Mouse (Mus musculus) MEL-GATA-1-ER (cell line): ENCODE results near the gene Lin9.
"Not testable (repeated sequence)": the region's sequence is repeated elsewhere in the genome, so short reads cannot be mapped to it uniquely, and the experiment has no call there.

ENCODE experiments used
- DNase-seq: peaks from one replicate; pipeline ENCODE4 v3.0.0-alpha.2; 2012; ENCODE audit warnings: low read depth; ENCODE audit errors: extremely low read depth

Gene Lin9

DNA sequence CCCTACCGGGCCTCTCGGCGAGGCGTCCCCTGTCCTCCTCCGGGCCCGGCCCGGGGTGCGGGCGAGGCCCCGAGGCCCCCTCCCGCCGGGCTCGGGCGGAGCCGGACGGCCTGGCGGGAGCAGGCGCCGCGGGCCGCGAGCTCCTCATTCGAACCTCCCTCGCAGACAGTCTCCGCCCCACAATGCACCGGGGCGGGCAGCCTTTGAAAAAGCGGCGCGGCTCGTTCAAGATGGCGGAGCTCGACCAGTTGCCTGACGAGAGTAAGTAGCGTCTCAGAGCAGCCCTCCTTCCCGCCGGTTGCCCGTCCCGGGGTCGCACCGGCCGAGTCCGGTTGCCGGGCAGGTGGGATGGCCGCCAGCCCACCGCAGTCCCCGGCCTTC is at the start of gene Lin9:
Lin9 (plus strand) TSS at position 14 of the 381 bp plus-strand sequence.
- peak; percentile 55 for DNase-seq

DNA sequence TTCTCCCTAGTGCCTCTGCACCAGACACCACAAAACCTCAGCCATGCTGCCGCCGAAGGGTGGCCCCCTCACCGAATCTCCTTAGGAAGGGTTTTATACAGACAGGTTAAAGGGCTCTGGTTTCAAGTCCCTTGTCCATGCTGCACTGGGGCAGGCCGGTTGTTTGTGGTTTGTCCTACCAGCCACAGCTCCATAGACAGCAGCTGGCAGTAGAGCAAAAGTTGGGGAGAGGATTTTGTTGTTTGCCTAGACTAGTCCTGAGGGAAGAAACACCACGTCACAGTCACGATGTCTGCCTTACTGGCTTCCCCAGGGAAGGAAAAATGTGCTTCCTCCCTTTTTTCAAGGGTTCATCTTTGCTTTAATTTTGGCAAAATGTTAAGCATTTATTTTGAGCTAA is 40.4 kb upstream of the Lin9 start:
- DNase-seq: no peak

DNA sequence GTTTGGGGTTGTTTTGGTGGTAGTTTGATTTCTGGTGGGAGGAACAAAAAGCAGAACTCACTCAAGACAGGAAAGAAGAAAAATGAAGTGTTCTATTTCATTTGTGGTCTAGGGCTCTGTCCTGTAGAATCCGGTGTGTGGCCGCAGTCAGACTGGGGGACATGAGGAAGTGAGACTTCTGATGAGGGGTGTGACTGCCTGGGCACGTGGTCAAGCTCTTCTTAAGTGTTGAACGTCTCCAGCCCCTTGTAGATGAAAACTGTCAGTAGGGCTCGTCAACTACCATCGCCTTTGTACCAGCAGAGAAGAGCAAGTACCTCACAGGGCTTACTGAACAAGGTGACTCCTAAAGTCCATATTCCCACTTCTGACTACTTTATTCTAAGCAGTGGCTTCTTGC is 39.1 kb upstream of the Lin9 start:
- no peak for DNase-seq

DNA sequence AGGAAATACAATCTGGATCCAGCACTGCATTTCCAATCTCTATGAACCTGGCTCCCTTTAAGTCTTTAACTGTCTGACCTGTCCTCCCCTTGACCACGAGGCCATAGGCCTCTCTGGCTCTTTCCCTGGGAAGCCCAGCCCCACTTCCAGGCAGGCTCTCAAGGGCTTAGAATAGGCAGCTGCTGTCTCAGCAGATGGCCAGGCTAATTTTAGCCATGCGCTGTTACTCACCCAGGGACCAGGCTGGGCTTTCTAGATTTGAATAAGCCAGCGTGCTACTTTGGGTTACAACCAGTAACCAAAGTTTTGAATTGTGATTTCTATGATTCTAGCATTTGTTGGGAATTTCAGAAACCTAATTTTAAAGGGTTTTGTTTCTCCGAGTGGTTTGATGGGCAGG is 36.4 kb upstream of the Lin9 start:
- no peak for DNase-seq

DNA sequence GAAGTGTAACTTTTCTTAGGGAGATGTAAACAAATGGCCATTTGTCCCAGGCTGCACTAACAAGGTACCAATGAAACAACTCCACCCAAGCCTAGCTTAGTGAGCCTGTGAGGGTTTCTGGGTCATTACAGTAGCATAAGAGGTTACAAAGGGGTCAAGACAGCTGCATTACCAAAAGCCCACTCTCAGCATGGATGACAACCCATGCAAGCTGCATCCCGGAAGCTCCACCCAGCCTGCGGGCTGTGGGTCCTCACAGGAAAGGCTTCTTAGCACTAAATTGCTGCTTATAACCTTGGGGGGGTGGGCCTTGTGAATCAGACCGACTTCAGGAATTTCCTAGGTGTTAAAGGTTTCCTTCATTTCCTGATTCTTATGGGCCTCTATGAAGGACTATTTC is 34.8 kb upstream of the Lin9 start:
- no peak for DNase-seq

DNA sequence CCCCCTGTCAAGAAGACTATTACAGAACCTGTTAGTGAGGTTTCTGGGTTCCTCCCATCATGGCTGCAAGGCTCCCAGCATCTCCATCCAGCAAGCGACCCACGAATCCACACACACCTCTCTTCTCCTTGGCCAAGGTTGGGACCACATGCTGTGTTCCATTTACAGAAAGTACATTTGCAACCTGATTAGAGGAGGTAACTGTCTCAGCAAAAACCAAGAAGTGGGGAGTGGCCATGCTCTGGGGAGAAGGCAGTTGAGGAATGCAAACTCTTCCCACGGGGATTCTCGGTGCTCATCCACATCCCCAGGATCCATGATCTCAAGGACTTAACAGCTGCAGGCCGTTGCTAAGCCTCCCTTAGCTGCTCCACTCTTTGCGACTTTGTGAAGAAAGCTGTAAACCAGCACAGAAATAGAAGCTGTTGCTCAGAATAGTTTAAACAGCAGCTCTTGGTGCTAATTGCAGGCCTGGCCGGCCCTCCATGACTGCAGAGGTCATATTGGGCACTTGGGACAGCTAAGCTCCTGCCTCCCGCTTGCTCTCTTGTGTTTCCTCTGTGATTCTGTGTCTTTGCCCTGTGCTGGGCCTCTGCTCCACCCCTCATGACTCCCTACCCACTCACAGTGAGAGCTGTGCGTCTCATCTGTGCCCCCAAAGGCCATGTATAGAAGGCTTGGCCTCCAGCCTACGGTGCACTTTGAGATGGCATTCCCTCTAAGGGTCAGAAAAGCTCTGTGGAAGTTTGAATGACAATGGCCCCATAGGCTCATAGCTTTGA is 34.0 kb upstream of the Lin9 start:
- no peak for DNase-seq

DNA sequence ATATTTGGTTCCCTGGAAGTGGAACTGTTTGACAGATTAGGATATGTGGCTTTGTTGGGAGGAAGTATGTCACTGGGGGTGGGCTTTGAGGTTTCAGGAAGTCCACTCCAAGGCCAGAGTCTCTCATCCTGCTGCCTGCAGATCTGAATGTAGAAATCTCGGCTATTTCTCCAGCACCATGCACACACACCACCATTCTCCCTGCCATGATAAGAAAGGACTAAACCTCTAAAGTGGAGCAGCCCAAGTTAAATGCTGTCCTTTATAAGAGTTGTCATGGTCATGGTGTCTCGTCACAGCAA is 33.4 kb upstream of the Lin9 start:
- no peak for DNase-seq

DNA sequence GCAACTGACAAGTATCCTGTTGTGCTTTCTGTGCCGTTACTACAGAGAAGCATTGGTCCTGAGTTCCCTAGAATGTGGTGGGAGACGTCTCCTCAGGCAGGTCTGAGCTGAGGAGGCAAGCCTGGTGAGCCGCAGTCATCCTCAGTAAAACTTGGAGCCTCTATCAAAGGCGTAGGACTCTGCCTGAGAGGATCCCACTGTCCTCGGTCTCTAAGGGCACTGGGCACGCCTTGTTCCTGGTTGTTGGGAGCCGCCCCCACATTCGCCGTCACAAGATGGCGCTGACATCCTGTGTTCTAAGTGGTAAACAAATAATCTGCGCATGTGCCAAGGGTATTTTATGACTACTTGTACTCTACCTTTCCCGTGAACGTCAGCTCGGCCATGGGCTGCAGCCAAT is 29.1 kb upstream of the Lin9 start:
- not testable (repeated sequence) for DNase-seq

DNA sequence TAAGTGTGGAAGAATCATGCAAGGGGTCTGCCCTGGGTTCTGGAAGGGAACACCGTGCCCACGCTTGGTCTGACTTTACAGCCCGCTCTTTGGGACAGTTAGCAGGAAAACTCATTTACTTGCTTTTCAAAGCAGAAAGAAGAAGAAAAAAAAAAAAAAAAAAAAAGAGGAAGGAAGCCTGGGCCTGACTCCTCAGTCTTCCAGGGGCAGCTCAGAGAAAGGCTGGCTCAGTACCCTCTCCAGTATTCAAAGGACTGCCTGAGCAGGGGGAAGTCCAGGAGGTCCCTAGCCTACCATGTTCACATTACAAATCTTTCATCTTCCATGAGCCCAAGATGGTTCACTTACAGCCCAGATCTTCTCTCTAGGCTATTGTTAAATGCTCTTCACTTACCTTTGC is 24.2 kb upstream of the Lin9 start:
- DNase-seq: no peak

DNA sequence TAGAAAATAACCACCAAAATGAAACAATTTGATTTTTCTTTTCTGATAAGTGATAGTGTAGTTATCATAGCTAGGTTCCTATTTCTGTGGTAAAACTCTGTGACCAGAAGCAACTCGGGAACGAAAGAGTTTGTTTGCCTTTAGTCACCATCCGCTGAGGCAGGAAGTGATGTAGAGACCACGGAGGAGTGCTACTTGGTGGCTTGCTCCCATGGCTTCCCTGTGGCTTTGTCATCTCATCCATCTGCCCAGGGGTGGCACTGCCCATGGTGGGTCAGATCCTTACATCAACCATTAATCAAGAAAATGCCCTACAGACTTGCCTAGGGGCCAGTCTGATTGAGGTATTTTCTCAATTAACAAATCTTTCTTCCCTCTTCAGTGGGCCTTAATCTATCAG is 18.6 kb upstream of the Lin9 start:
- DNase-seq: no peak

DNA sequence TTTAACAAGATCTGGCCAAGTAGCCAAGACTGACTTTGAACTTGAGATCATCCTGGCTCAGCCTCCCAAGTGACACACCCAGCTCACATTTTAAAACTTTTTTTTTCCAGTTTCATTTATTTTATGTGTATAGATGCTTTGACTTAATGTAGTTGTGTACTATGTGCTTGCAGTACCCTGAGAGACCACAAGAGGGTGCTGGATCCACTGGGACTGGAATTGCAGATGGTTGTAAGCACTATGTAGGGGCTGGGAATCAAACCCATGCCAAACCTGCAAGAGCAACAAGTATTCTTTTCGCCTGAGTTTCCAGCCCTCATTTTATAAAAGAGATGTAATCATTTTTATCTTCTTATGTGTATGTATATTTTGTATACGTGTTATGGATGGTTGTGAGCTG is 17.0 kb upstream of the Lin9 start:
- no peak for DNase-seq

DNA sequence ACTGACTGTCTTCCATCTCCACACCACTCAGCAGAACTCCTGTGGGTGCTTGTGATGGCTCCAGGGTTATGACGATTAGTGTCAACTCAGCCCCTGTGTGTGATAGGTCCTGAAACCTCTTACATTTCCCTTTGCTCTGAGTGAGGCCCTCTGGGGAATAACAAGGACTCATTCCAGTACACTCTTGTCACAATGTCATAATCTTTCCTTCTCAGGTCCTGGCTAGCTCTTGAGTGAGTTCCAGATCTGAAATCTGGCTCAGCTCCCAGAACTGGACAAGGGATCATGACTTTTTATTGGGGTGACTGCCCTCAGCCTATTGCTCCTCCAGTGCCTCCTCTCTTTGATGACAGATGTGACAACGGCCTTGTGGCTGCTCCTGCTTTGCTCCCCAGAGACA is 14.8 kb upstream of the Lin9 start:
- DNase-seq: no peak

DNA sequence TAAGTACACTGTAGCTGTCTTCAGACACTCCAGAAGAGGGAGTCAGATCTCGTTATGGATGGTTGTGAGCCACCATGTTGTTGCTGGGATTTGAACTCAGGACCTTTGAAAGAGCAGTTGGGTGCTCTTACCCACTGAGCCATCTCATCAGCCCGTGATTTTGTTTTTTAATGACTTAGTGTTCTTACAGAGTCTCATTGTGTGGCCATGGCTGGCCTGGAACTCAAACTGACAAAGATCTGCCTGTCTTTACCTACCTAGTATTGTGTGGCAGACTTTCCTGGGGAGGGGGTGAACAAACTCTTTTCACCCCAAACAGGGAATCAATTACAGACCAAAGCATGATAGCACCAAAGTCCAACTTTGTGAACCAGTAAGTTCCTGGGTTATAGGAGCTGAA is 3.2 kb upstream of the Lin9 start:
- DNase-seq: not testable (repeated sequence)

DNA sequence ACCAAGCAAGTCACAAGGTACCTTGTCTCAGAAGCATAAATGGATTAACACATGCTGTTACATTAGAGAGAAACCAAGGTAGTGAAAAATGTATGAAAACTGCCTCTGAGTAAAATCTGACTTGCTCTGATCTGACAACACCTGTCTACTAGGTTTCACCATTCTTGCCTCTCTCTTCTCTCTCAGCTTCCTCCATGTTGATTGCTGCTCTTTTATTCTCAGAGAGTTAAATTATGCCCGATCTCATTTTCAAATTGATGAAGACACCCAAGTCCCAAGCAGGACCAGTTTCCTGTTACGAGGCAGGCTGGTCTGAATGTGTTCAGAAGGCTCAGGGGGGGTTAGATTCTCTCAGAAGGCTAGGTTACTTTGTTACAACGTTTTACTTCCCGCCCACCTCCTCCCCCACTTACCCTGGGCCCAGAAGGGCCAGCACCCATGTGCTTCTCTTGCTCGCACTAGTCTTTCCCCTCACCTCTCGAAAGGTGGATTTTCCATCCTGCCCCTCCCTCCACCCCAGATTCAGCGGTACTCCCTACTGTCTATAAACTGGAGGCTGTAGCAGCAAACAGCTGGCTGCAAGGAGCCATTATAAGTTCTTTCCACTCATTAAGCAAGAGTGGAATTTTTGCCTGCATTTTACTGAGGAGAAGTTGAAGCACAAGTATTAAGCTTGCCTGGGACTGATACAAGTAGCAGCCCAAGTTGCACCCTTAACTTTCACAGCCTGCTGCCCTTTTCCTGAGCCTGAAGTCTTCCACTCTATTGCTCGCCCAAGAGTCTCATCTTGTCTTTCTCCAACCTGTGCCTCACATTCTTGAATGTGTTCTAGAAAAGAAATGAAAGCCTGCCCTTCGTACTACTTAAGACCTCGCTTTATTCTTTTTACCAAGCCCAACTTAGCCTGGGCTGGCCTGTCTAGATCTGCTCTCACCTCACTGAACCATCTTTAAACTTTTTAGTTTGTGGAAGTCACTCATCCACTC is 1.2 kb upstream of the Lin9 start:
- no peak for DNase-seq

DNA sequence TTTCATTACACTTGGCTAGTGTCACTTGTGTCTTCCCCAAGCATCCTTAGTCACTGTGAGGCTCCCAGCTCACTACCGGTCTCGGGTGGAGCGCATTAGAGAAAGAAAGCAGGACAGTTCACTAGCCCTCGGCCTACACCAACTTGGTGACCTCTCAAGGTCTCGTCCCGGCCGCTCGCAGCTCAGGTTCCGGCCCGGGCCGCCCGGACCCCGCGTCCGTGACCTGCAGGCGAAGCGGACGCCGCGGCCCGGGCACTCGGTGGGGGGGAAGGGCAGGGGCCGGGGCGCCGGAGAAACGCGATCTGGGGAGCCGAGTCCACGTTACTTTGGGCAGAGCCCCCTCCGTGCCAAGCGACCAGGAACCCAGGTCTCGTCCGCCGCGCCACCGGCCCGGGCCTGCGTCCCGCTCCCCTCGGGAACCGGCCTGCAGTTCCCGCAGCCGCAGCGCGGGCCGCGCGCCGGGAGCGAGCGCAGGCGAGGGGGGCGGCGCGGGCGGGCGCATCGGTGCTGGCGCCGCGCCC is 285 bp upstream of the Lin9 start:
- DNase-seq: no peak

DNA sequence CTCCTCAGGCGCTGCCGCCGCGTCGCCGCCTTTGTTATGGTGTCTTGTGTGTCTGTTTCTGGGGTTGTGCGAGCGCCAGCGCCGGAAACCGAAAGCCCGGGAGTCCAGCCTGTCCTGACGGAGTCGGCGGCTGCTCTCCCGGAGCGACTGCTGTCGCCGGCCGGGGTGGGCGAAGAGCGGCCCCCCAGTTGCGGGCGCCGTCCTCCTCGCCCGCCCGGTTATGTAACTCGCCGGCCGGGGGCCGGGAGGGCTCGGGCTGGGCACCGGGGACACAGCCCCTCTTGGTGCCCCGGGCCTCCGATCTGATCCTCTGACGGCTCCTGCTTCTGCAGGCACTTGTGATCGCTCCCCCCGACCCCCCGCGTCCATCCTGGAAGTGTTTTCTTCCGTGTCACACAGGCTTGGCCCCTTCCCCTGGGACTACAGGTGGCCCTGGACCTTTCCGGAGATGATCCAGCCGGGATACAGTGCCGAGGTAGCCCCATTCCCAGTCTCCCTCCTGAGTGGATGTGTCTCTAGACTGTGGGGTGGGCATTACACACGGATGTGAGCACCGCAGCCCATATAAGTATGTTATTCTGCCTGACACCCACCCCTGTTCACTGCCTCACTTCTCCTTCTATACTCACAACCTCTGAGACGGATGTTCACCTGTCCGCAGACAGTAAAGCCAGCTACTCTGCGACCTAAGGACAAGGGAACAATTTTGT is 723 bp downstream of the Lin9 start:
- no peak for DNase-seq

DNA sequence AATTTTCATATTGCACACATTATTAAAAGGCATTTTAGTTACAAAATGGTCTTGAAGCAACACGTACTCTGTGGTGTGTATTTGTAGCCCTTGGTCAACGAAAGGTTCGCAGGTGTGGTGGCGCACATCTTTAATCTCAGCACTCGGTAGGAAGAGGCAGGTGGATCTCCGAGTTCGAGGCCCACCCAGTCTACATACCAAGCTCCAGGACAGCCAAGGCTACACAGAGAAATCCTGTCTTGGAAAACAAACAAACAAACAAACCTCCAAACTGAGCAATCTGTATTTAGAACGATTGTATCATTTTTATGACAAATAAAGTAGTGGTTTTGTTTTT is 1.2 kb downstream of the Lin9 start:
- no peak for DNase-seq

DNA sequence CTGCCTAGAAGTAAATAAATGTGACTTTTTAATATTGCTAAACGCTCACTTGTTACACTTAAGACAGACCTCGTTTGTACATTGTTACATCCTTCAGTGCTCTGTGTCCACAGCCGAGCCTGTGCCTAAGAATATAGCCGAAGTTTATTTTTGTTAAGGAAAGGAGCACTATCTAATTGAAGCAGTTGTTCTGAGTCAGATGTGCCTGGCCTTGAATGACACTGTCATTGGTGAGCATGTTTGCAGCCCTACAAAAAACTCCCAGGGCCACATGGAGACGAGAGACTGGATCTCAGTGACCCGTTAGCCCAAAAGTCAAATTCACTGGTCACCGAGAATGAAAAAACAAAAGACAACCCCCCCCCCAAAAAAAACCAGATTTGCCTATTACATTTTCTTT is 50.3 kb downstream of the Lin9 start:
- DNase-seq: no peak

DNA sequence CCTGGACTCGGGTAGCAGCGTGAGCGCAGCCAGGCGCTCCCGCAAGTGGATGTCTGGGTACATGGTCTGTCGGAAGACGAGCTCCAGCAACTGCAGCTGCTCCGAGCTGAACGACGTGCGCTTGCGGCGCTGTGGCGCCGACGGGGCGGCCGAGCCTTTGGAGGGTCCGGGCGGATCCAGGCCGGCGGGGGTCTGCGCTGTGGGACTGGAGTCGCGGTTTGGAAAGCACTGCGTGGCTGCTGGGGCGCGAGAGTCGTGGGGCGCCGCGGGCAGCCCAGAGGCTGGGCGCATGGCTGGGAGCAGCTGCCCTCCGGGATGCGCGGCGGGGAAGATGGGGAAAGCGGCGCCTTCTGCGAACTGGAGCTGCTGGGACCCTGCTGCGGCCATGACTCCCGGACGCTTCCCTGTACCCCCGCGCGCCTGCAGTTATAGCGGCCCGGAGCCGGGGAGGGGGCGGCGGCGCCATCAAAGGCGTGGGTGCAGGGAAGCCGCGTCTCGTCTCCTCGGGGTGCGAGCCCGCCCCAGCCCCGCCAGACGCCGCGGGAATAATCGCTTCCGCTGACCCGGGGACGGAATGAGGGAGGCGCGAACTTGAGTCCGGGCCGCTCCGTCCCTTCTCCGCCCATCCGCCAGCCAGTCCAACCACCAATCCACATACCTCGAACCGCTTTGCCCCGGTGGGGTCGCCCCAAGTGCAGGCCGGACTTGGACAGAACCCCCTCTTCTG is 55.8 kb downstream of the Lin9 start, which contains the start of gene Mixl1:
Mixl1 (minus strand) TSS at position 409 of the 727 bp plus-strand sequence.
- DNase-seq: no peak

DNA sequence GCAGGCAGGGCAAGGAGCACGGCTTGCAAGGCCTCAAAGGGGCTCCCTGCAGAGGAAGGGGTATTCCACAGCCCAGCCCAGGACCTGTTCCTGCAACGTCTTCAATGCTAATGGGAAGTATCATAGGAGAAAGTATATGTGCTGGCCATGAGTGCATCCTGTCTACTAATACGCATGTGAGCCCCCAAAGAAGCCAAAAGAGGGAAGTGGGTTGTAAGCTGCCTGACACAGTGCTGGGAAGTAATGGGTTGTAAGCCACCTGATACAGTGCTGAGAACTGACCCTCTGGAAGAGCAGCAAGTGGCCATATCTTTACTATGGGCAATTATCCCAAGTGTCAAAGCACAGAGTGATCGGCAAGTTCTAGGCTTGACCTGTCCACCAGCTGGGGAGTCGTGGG is 57.1 kb downstream of the Lin9 start:
- DNase-seq: no peak

DNA sequence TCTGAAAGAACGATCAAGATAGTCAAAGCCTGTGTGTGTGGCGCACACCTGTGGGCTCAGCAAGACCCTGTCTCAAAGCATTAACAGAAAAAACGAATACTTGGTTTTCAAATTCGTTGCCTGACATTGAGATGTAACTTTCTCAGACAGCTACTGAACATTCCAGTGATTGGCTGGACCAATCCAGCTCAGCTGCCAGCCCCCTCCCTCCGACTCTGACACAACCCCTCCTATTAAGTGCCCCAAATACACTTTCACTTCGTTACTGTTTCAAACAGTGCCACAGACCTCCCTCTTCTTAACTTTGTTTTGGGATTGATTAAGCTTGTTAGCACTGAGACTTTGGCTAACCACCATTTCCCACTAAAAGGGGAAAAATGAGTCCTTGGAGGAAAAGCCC is 62.5 kb downstream of the Lin9 start:
- no peak for DNase-seq
